ENCODE assay signal across 8 mouse cellular contexts in the genomic region with DNA sequence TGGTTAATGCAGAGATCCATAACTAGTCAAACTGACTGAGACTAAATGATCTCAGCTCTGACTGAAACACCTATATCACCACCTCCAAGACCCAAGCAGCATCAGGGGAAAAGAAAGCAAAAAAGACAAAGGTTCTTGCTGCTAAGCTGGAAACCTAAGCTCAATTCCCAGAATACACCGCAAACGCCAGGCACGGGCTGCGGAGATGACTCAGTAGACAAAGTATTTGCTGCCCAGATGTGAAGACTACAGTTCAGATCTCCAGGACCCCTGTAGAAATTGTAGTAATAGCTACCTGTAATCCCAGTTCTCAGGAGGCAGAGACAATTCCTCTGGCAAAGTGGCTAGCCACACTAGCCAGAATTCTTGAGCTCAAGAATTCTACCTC. TPM values are rescaled to one million over a fixed set of nuclear protein-coding genes. Genes with fewer than 3 reads are reported as not detected.
A peak's percentile ranks its signal among the peaks of the same experiment; 100 is the strongest.
DNase-seq lines count a peak whose midpoint lies in the region; ATAC-seq and TF ChIP-seq lines count a peak whose summit lies in the region.
"Had no signal": no experiment of that assay in that cellular context is flagged by ENCODE, and none has a peak within 500 bp of the region (broad histone marks: within the 10 kb centered on the region; RNA-seq: fewer than 3 reads in every experiment).

No protein-coding gene starts in this region.

- no peak overlapping the region; the same call in 1 of the 2 replicates for H3K27ac ChIP-seq in heart, postnatal 0 days (ENCODE audit: low read depth)
- no peak overlapping the region for H3K27ac ChIP-seq in embryonic facial prominence, embryonic 10.5 days (replicated peaks)
- H3K27ac ChIP-seq in liver, postnatal 0 days (ENCODE audit: low read depth): 0 out of 2 replicates have a peak overlapping the region, but pooled peaks have one; percentile 86

- peak overlapping the region; percentile 67; the same call in 1 of the 2 replicates for H3K4me3 ChIP-seq in heart, postnatal 0 days (ENCODE audit: low read depth, low read length)
- H3K4me3 ChIP-seq in embryonic facial prominence, embryonic 10.5 days: peak overlapping the region; percentile 98; the same call in 1 of the 2 replicates
- peak overlapping the region; percentile 90; the same call in 1 of the 2 replicates for H3K4me3 ChIP-seq in liver, postnatal 0 days (ENCODE audit: low read depth, low read length)

- intact Hi-C loops in heart, postnatal 10 days (cut with DNase I): no loop called here

- no peak for ATAC-seq in heart, postnatal 0 days (ENCODE audit: insufficient read depth, low read depth)
- no peak for ATAC-seq in liver, postnatal 0 days

- no peak for TF ChIP-seq EP300 in heart, postnatal 0 days (IDR thresholded peaks at IDR 0.05; ENCODE audit: low read depth)
- no peak for TF ChIP-seq EP300 in liver, postnatal 0 days (IDR thresholded peaks at IDR 0.05; ENCODE audit: low read depth)

- no peak overlapping the region for H3K9ac ChIP-seq in heart, postnatal 0 days (replicated peaks; ENCODE audit: low read depth, low read length)
- no peak overlapping the region for H3K9ac ChIP-seq in liver, postnatal 0 days (replicated peaks)

- no peaks in the 10 kb centered on the region for H3K9me3 ChIP-seq in heart, postnatal 0 days (replicated peaks; ENCODE audit: control insufficient read depth, low read length)
- no peaks in the 10 kb centered on the region for H3K9me3 ChIP-seq in embryonic facial prominence, embryonic 10.5 days
- H3K9me3 ChIP-seq in liver, postnatal 0 days (ENCODE audit: low read length): no peaks in the 10 kb centered on the region

- 0 out of 2 replicates have a peak, but pooled peaks cover 4% of the 10 kb centered on the region for H3K4me1 ChIP-seq in heart, postnatal 0 days (ENCODE audit: control insufficient read depth, insufficient read depth)
- H3K4me1 ChIP-seq in embryonic facial prominence, embryonic 10.5 days: peaks cover 15% of the 10 kb centered on the region
- peaks cover 24% of the 10 kb centered on the region for H3K4me1 ChIP-seq in liver, postnatal 0 days (ENCODE audit: insufficient read depth)

- no peaks in the 10 kb centered on the region for H3K27me3 ChIP-seq in heart, postnatal 0 days (ENCODE audit: control insufficient read depth, insufficient read depth, low read length)
- no peaks in the 10 kb centered on the region for H3K27me3 ChIP-seq in embryonic facial prominence, embryonic 10.5 days (replicated peaks; ENCODE audit: low read depth, poor library complexity, severe bottlenecking)
- H3K27me3 ChIP-seq in liver, postnatal 0 days (ENCODE audit: insufficient read depth, low read length): no peaks in the 10 kb centered on the region
- H3K27me3 ChIP-seq: Patski had no signal

- H3K4me2 ChIP-seq in heart, postnatal 0 days (ENCODE audit: low read depth, low read length): peak overlapping the region; percentile 82; the same call in 1 of the 2 replicates
- H3K4me2 ChIP-seq in liver, postnatal 0 days (ENCODE audit: low read depth, low read length): peak overlapping the region; percentile 93

- no peak for DNase-seq in heart, postnatal 0 days (ENCODE audit: low spot score)
- no peak for DNase-seq in heart, postnatal 10 days
- peak; percentile 77 for DNase-seq in 3T3-L1 (ENCODE audit: low read depth, low spot score)
- no peak for DNase-seq in embryonic facial prominence, embryonic 10.5 days (ENCODE audit: low spot score)
- DNase-seq in liver, postnatal 0 days: no peak
- DNase-seq in urinary bladder, postnatal 10 days (ENCODE audit: low spot score): no peak
- DNase-seq in layer of hippocampus, postnatal 25 days (ENCODE audit: extremely low spot score in 1 of 2, low spot score in 1 of 2): no peak

- no peak for TF ChIP-seq CTCF in heart, postnatal 0 days (IDR thresholded peaks at IDR 0.05; ENCODE audit: low read depth)
- TF ChIP-seq CTCF in liver, postnatal 0 days (IDR thresholded peaks at IDR 0.05; ENCODE audit: low read depth): no peak

- no peaks in the 10 kb centered on the region for H3K36me3 ChIP-seq in heart, postnatal 0 days (replicated peaks; ENCODE audit: control insufficient read depth, insufficient read depth, low read length)
- H3K36me3 ChIP-seq in embryonic facial prominence, embryonic 10.5 days (replicated peaks): no peaks in the 10 kb centered on the region
- H3K36me3 ChIP-seq in liver, postnatal 0 days (replicated peaks; ENCODE audit: insufficient read depth, low read length): no peaks in the 10 kb centered on the region

- 81% methylated on average over 4 of the region's 4 CpGs for WGBS in heart, postnatal 0 days
- WGBS in embryonic facial prominence, embryonic 10.5 days: 94% methylated on average over 4 of the region's 4 CpGs
- WGBS in liver, postnatal 0 days (ENCODE audit: insufficient replicate concordance): 84% methylated on average over 4 of the region's 4 CpGs

RNA-seq across cellular contexts. Expression of gene Uggt1, which starts 0.3 kb away (rescaled TPM):
- 26.7 and 58.0 TPM in 2 replicates for total RNA-seq in heart, postnatal 0 days (2014; rRNA removed; ENCODE audit: low replicate concordance)
- 15.4 and 16.0 TPM in 2 replicates for polyA plus RNA-seq in heart, postnatal 0 days (2015; fragmentation: Nextera tagmentation; extraction: Ambion mirVana)
- 10 to 100 TPM; 32.5 to 35.8 TPM for total RNA-seq in heart, postnatal 10 days (2021)
- polyA plus RNA-seq in embryonic facial prominence, embryonic 10.5 days (2016; fragmentation: Nextera tagmentation; extraction: Ambion mirVana): 44.6 and 51.2 TPM in 2 replicates
- 15.4 and 15.8 TPM in 2 replicates for polyA plus RNA-seq in liver, postnatal 0 days (2015; fragmentation: Nextera tagmentation; extraction: Ambion mirVana)
- 10 to 100 TPM; 36.0 to 40.5 TPM for total RNA-seq in layer of hippocampus, postnatal 25 days (2021)

RNA-seq across cellular contexts. Expression of gene Neurl3, which starts 29.7 kb away (rescaled TPM):
- total RNA-seq in heart, postnatal 0 days (2014; rRNA removed; ENCODE audit: low replicate concordance): 5.7 and 12.9 TPM in 2 replicates
- polyA plus RNA-seq in heart, postnatal 0 days (2015; fragmentation: Nextera tagmentation; extraction: Ambion mirVana): 3.6 and 4.3 TPM in 2 replicates
- total RNA-seq in heart, postnatal 10 days (2021): 1 to 10 TPM; 3.2 to 6.1 TPM
- polyA plus RNA-seq in embryonic facial prominence, embryonic 10.5 days (2016; fragmentation: Nextera tagmentation; extraction: Ambion mirVana): 0.27 and 0.41 TPM in 2 replicates
- polyA plus RNA-seq in liver, postnatal 0 days (2015; fragmentation: Nextera tagmentation; extraction: Ambion mirVana): 4.4 and 4.7 TPM in 2 replicates
- total RNA-seq in layer of hippocampus, postnatal 25 days (2021): under 1 TPM; 0.42 to 0.68 TPM
